Mouse (Mus musculus): ENCODE data around the gene Wrap53. TPM values are rescaled to one million over a fixed set of nuclear protein-coding genes. Genes with fewer than 3 reads are reported as not detected.
A peak's percentile ranks its signal among the peaks of the same experiment; 100 is the strongest.

Gene Wrap53
- polyA plus RNA-seq, 1 experiment from 2014 or later: 50.7 TPM

- DNase-seq (ENCODE audit: low spot score): no peak
- no peak overlapping the region for H3K27ac ChIP-seq (replicated peaks)
- WGBS: 67% methylated on average over 4 of the region's 4 CpGs
- peaks cover 17% of the 10 kb centered on the region for H3K4me1 ChIP-seq
- no peaks in the 10 kb centered on the region for H3K9me3 ChIP-seq (replicated peaks)
- H3K27me3 ChIP-seq (ENCODE audit: low read depth, poor library complexity, severe bottlenecking): peaks cover 19% of the 10 kb centered on the region
- H3K4me3 ChIP-seq: no peak overlapping the region
- no peaks in the 10 kb centered on the region for H3K36me3 ChIP-seq
These were observed 30.8 kb upstream of the Wrap53 start for GRCm38 (mm10) chr11:69610899-69611298.

DNA sequence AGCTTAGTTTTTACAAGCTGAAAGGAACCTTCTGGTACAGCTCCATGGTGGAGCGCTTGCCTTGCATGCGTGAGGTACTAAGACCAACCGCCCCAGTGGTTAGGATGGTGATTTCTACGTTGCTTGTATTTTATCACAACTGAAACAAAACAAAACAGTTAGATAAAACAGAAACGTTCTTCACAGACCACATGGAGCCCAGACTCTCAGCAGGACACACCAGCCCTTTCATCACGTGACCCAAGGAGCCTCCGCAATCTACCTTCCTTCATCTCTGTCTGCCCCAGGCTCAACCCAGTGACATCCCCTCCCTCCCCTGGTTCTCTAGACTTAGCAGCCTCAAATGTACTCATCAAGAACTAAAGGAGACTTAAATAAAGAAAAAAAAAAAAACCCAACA is 29.4 kb upstream of the Wrap53 start:
- Histone ChIP-seq H3K27ac (replicated peaks) (no peak overlapping the region), H3K9me3 (replicated peaks) (no peaks in the 10 kb centered on the region), H3K36me3 (no peaks in the 10 kb centered on the region), H3K27me3 (ENCODE audit: low read depth, poor library complexity, severe bottlenecking) (peaks cover 16% of the 10 kb centered on the region), H3K4me1 (peaks cover 29% of the 10 kb centered on the region), H3K4me3 (no peak overlapping the region)
- no peak for DNase-seq (ENCODE audit: low spot score)
- 65% methylated on average over 7 of the region's 7 CpGs for WGBS

DNA sequence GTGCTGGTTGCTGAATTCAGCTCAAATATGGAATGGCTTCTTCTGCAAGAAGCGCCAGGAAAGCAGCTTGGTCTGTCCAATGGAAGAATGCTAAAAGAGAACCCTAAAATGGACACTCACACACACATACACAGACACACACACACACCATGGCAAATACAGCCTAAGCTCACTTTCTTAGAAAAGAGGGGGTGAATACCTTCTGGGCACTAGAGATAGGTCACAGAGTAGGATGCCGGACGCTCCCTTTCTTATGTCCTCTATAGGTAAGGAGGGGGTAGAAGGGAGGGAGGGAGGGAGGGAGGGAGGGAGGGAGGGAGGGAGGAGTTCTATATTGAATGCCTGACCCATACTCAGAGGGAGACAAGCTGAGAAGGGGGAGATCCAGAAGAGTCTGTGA is 28.5 kb upstream of the Wrap53 start:
- Histone ChIP-seq H3K36me3 (no peaks in the 10 kb centered on the region), H3K4me3 (no peak overlapping the region), H3K4me1 (peaks cover 25% of the 10 kb centered on the region), H3K9me3 (replicated peaks) (no peaks in the 10 kb centered on the region), H3K27ac (replicated peaks) (no peak overlapping the region), H3K27me3 (ENCODE audit: low read depth, poor library complexity, severe bottlenecking) (peaks cover 23% of the 10 kb centered on the region)
- no peak for DNase-seq (ENCODE audit: low spot score)
- WGBS: 94% methylated on average over 3 of the region's 3 CpGs

DNA sequence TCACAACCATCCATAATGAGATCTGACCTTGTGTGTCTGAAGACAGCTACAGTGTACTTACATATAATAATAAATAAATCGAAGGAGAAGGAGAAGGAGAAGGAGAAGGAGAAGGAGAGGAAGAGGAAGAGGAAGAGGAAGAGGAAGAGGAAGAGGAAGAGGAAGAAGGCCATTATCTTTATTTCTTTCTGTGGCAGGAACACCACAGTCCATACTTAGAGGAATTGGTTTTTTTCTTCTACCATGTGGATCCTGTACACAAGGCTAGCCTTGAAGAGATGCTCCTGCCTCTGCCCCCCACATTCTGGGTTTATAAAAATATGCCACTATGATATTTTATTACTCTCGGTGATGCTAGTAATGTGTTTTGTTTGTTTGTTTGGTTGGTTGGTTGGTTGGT is 26.8 kb upstream of the Wrap53 start:
- H3K4me1 ChIP-seq: peaks cover 21% of the 10 kb centered on the region
- no peak overlapping the region for H3K27ac ChIP-seq (replicated peaks)
- WGBS: 84% methylated on average over 2 of the region's 2 CpGs
- DNase-seq (ENCODE audit: low spot score): no peak
- H3K9me3 ChIP-seq (replicated peaks): no peaks in the 10 kb centered on the region
- peaks cover 38% of the 10 kb centered on the region for H3K27me3 ChIP-seq (ENCODE audit: low read depth, poor library complexity, severe bottlenecking)
- H3K36me3 ChIP-seq: no peaks in the 10 kb centered on the region
- 0 out of 2 replicates have a peak overlapping the region, but pooled peaks have one; percentile 71 for H3K4me3 ChIP-seq

- Histone ChIP-seq H3K36me3 (no peaks in the 10 kb centered on the region), H3K4me3 (peak overlapping the region; percentile 71), H3K4me1 (peaks cover 21% of the 10 kb centered on the region), H3K9me3 (replicated peaks) (no peaks in the 10 kb centered on the region), H3K27me3 (ENCODE audit: low read depth, poor library complexity, severe bottlenecking) (peaks cover 38% of the 10 kb centered on the region), H3K27ac (replicated peaks) (peak overlapping the region; percentile 83)
- WGBS: 67% methylated on average over 2 of the region's 2 CpGs
- DNase-seq (ENCODE audit: low spot score): no peak
These were observed 26.4 kb upstream of the Wrap53 start for GRCm38 (mm10) chr11:69606491-69606795.

- 4% methylated on average over 32 of the region's 32 CpGs for WGBS
- 0 out of 2 replicates have a peak, but pooled peaks cover 3% of the 10 kb centered on the region for H3K36me3 ChIP-seq
- DNase-seq (ENCODE audit: low spot score): peak; percentile 78
- peak within 1 kb of the TSS; percentile 83 for H3K27ac ChIP-seq (replicated peaks)
- no peaks in the 10 kb centered on the region for H3K9me3 ChIP-seq (replicated peaks)
- peaks cover 24% of the 10 kb centered on the region for H3K4me1 ChIP-seq
- peaks cover 38% of the 10 kb centered on the region for H3K27me3 ChIP-seq (ENCODE audit: low read depth, poor library complexity, severe bottlenecking)
- peak within 1 kb of the TSS; percentile 71 for H3K4me3 ChIP-seq
These were observed 25.9 kb upstream of the Wrap53 start, which contains the start of gene Atp1b2 for GRCm38 (mm10) chr11:69605726-69606490. Gene Atp1b2 (minus strand): TSS chr11:69605942.

GRCm38 (mm10) chr11:69604795-69605664 is 25.0 kb upstream of the Wrap53 start:
- peak; percentile 47 for DNase-seq (ENCODE audit: low spot score)
- H3K9me3 ChIP-seq (replicated peaks): no peaks in the 10 kb centered on the region
- H3K36me3 ChIP-seq: 0 out of 2 replicates have a peak, but pooled peaks cover 4% of the 10 kb centered on the region
- peaks cover 33% of the 10 kb centered on the region for H3K4me1 ChIP-seq
- H3K27me3 ChIP-seq (ENCODE audit: low read depth, poor library complexity, severe bottlenecking): peaks cover 38% of the 10 kb centered on the region
- peak overlapping the region; percentile 83 for H3K27ac ChIP-seq (replicated peaks)
- H3K4me3 ChIP-seq: peak overlapping the region; percentile 71
- under 1% methylated on average over 73 of the region's 73 CpGs for WGBS

DNA sequence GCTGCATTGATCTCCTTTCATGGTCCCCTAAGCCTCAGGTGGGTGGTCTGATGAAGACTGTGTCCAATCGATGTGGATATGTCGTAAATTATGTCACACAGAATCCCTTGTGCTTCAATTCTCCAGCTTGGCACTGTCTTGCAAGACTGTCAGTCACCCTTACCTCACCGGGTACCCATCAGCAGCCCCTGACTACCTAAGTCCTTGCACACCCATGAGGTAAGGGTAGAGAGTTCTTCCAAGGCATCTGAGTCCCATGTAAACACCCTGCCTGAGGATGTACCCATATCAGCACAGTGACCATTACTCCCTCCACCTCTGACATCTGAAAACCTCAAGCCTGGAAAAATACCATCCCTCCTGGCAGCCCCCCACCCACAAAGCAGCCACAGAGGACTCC is 24.3 kb upstream of the Wrap53 start:
- no peak for DNase-seq (ENCODE audit: low spot score)
- Histone ChIP-seq H3K27ac (replicated peaks) (peak overlapping the region; percentile 83), H3K4me1 (peaks cover 40% of the 10 kb centered on the region), H3K9me3 (replicated peaks) (no peaks in the 10 kb centered on the region), H3K27me3 (ENCODE audit: low read depth, poor library complexity, severe bottlenecking) (peaks cover 38% of the 10 kb centered on the region), H3K36me3 (0 out of 2 replicates have a peak, but pooled peaks cover 4% of the 10 kb centered on the region), H3K4me3 (peak overlapping the region; percentile 71)
- 72% methylated on average over 3 of the region's 3 CpGs for WGBS

GRCm38 (mm10) chr11:69603516-69603915 is 23.5 kb upstream of the Wrap53 start:
- peaks cover 45% of the 10 kb centered on the region for H3K4me1 ChIP-seq
- 82% methylated on average over 8 of the region's 8 CpGs for WGBS
- H3K9me3 ChIP-seq (replicated peaks): no peaks in the 10 kb centered on the region
- no peak overlapping the region for H3K27ac ChIP-seq (replicated peaks)
- H3K27me3 ChIP-seq (ENCODE audit: low read depth, poor library complexity, severe bottlenecking): peaks cover 38% of the 10 kb centered on the region
- H3K36me3 ChIP-seq: 0 out of 2 replicates have a peak, but pooled peaks cover 4% of the 10 kb centered on the region
- DNase-seq (ENCODE audit: low spot score): no peak
- no peak overlapping the region; the same call in 1 of the 2 replicates for H3K4me3 ChIP-seq

DNA sequence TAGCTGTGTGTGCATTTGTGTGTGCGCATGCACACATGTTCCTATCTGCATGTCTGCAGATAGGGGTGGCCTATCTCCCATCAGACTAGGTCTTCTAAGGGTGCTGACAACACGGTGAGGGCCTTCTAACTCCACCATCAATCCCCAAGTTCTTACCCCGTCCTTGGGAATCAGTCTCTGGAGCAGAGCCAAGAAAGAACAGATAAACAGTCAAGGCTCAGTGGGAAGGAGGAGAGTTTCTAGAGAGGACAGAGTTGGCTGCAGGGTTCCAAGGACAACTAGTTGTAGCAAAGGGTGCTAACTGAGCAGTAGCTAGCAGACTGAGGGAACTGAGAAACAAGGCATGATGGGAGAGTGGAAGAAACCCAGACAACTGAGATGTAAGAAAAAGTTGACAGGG is 21.7 kb upstream of the Wrap53 start:
- H3K4me3 ChIP-seq: no peak overlapping the region
- no peaks in the 10 kb centered on the region for H3K9me3 ChIP-seq (replicated peaks)
- 0 out of 2 replicates have a peak, but pooled peaks cover 4% of the 10 kb centered on the region for H3K36me3 ChIP-seq
- no peak for DNase-seq (ENCODE audit: low spot score)
- H3K4me1 ChIP-seq: peaks cover 45% of the 10 kb centered on the region
- H3K27ac ChIP-seq (replicated peaks): no peak overlapping the region
- H3K27me3 ChIP-seq (ENCODE audit: low read depth, poor library complexity, severe bottlenecking): peaks cover 37% of the 10 kb centered on the region
- WGBS: 87% methylated on average over 3 of the region's 3 CpGs

DNA sequence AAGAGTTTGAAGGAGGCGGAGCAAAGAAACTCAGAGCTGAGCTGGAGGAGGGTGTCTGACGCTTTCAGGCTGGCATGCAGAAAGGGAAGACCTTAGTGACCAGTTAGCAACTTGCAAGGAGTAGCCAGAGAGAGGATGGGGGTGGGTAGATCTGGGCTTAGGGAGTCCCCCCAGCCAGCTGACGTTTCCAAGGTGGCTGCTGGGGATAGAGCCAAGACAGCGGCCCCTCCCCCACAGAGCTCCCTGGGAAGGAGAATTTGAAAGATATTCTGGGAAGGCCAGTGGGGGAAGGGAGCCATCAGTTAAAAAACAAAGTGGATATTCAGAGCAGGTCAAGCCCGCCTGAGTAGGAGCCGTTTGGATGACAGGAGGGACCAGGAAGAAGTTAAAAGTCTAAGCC is 20.0 kb upstream of the Wrap53 start:
- Histone ChIP-seq H3K4me3 (peak overlapping the region; percentile 28), H3K4me1 (peaks cover 35% of the 10 kb centered on the region), H3K9me3 (replicated peaks) (no peaks in the 10 kb centered on the region), H3K27me3 (ENCODE audit: low read depth, poor library complexity, severe bottlenecking) (peaks cover 30% of the 10 kb centered on the region), H3K27ac (replicated peaks) (peak overlapping the region; percentile 81), H3K36me3 (peaks cover 10% of the 10 kb centered on the region)
- DNase-seq (ENCODE audit: low spot score): peak; percentile 51
- WGBS: 9% methylated on average over 6 of the region's 6 CpGs

DNA sequence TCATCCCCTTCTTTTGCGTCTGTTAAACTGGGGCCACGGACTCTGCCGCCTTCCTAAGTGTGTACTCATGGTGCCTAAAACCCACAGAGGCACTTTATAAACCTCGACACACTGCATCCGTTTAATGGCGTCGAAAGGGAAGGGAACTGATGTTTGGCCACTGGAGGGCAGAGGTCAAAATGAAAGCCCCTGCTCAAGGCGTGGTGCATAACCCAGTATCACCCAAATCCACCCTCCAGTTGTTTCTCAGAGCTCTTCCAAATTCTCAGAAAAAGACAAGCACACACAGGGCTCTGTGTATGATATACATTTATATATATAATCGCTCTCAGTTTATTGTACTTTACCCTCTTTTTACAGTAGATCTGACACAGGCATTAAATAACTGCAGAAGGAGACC is 19.4 kb upstream of the Wrap53 start:
- H3K27ac ChIP-seq (replicated peaks): peak overlapping the region; percentile 81
- H3K4me3 ChIP-seq: peak overlapping the region; percentile 28
- peaks cover 24% of the 10 kb centered on the region for H3K27me3 ChIP-seq (ENCODE audit: low read depth, poor library complexity, severe bottlenecking)
- H3K4me1 ChIP-seq: peaks cover 28% of the 10 kb centered on the region
- no peak for DNase-seq (ENCODE audit: low spot score)
- WGBS: 5% methylated on average over 9 of the region's 9 CpGs
- peaks cover 17% of the 10 kb centered on the region for H3K36me3 ChIP-seq
- no peaks in the 10 kb centered on the region for H3K9me3 ChIP-seq (replicated peaks)

DNA sequence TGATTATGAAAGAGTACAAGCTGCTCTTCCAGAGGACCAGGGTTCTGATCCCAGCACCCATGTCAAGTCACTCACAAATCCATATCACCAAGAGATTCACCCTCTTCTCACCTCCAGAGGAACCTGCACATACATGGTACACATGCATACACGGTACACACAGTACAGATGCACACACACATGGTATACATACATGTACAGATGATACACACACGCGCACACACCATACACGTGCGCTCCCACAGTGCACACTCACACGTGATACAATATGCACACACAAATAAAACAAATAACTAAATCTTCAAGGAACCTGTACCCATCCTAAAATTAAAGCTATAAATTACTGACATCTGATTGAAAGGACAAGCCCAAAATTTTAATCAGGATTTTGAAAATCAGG is 14.8 kb upstream of the Wrap53 start:
- DNase-seq (ENCODE audit: low spot score): no peak
- no peaks in the 10 kb centered on the region for H3K27me3 ChIP-seq (ENCODE audit: low read depth, poor library complexity, severe bottlenecking)
- no peaks in the 10 kb centered on the region for H3K9me3 ChIP-seq (replicated peaks)
- H3K36me3 ChIP-seq: peaks cover 56% of the 10 kb centered on the region
- 96% methylated on average over 6 of the region's 6 CpGs for WGBS
- no peak overlapping the region for H3K4me3 ChIP-seq
- H3K4me1 ChIP-seq: peaks cover 17% of the 10 kb centered on the region
- no peak overlapping the region for H3K27ac ChIP-seq (replicated peaks)
